Mouse (Mus musculus) liver, embryonic 14.5 days (tissue): Measurements from ENCODE around the gene Hagh. TPM values are rescaled to one million over a fixed set of nuclear protein-coding genes. Genes with fewer than 3 reads are reported as not detected.

ENCODE experiments used
- ATAC-seq: fragments of 200-750 bp; cut with Nextera tagmentation; 2 replicates; pipeline ENCODE4 v1.8.0; 2017; ENCODE audit warnings: moderate number of reproducible peaks, mild to moderate bottlenecking, moderate library complexity; ENCODE audit not compliant: insufficient read depth
- DNase-seq, 3 experiments: peaks; one replicate each; pipeline ENCODE4 v3.0.0-alpha.2; 2012 to 2013; ENCODE audit warnings: low read depth in 3 of 3, low spot score in 3 of 3
- H3K27ac ChIP-seq: fragments of 300-500 bp; sonication (generic); 2 replicates; pipeline ENCODE4 v1.5.1; 2014; ENCODE audit warnings: moderate library complexity, mild to moderate bottlenecking, control low read depth, inconsistent platforms
- H3K27me3 ChIP-seq: fragments of 300-500 bp; sonication (generic); 2 replicates; pipeline ENCODE4 v1.6.1; 2014; ENCODE audit warnings: mild to moderate bottlenecking, low read length, moderate library complexity; ENCODE audit not compliant: control insufficient read depth, insufficient read depth
- H3K36me3 ChIP-seq: fragments of 300-500 bp; sonication (generic); replicated peaks from 2 replicates; pipeline ENCODE4 v1.6.1; 2014; ENCODE audit warnings: low read depth; ENCODE audit not compliant: control insufficient read depth, insufficient read depth
- H3K4me1 ChIP-seq, 2 experiments: fragments of 200-500 bp in 1 of 2; fragments of 300-500 bp in 1 of 2; sonication (generic) in 1 of 2; replicated peaks; 2 replicates each; pipeline ENCODE4 v1.6.1; 2012 to 2014; ENCODE audit warnings: antibody characterized with exemption in 1 of 2, inconsistent platforms in 1 of 2, low read length in 1 of 2; ENCODE audit not compliant: control insufficient read depth in 2 of 2, insufficient read depth in 2 of 2
- H3K4me2 ChIP-seq: fragments of 300-500 bp; sonication (generic); 2 replicates; pipeline ENCODE4 v1.6.1; 2014; ENCODE audit warnings: low read depth, mild to moderate bottlenecking, control low read depth, moderate library complexity
- H3K4me3 ChIP-seq, 2 experiments: fragments of 200-500 bp in 1 of 2; fragments of 300-500 bp in 1 of 2; sonication (generic) in 1 of 2; 2 replicates each; pipeline ENCODE4 v1.5.1; 2012 to 2014; ENCODE audit warnings: low read depth in 2 of 2, low read length in 2 of 2, mild to moderate bottlenecking in 2 of 2, control low read depth in 1 of 2, inconsistent platforms in 1 of 2, moderate library complexity in 1 of 2; ENCODE audit not compliant: insufficient read depth in 1 of 2
- H3K9ac ChIP-seq: fragments of 300-500 bp; sonication (generic); replicated peaks from 2 replicates; pipeline ENCODE4 v1.6.1; 2014; ENCODE audit warnings: mild to moderate bottlenecking, control low read depth, moderate library complexity
- H3K9me3 ChIP-seq: fragments of 300-500 bp; sonication (generic); 2 replicates; pipeline ENCODE4 v1.6.1; 2016; ENCODE audit warnings: low read length, mixed read lengths; ENCODE audit not compliant: control insufficient read depth
- CTCF ChIP-seq: IDR thresholded peaks from 2 replicates; pipeline ENCODE4 v1.5.1; 2016; ENCODE audit warnings: antibody characterized with exemption, low read depth, control low read depth
- EP300 ChIP-seq: IDR thresholded peaks from 2 replicates; pipeline ENCODE4 v1.6.1; 2016; ENCODE audit warnings: antibody characterized with exemption, low read depth
- WGBS: fragments of 180-500 bp; shearing (Covaris S2); extraction: QIAGEN DNeasy Blood & Tissue Kit; methylation state at CpG from one replicate; pipeline ENCODE4 v1.1.7; 2014; ENCODE audit not compliant: insufficient replicate concordance; 5-methylcytosine and 5-hydroxymethylcytosine counted together
- polyA plus RNA-seq, 2 experiments: library from polyadenylated mRNA; depleted of rRNA in 1 of 2; stranded (reverse) in 1 of 2; unstranded in 1 of 2; fragments of >200 nt; fragmentation: Nextera tagmentation in 1 of 2; extraction: Ambion mirVana in 1 of 2; gene quantifications; 2 replicates each; pipeline versions ENCODE4 v1.2.1 to v1.2.3; 2012 to 2014

Hagh gene
- polyA plus RNA-seq, 2 experiments: 65.9 to 109 TPM

- Histone ChIP-seq H3K27ac (no peak overlapping the region; the same call in 1 of the 2 replicates), H3K4me2 (no peak overlapping the region), H3K9ac (no peak overlapping the region), H3K4me1 (peaks cover 17 to 26% of the 10 kb centered on the region in 2 experiments), H3K27me3 (no peaks in the 10 kb centered on the region), H3K4me3 (no peak overlapping the region), H3K36me3 (no peaks in the 10 kb centered on the region), H3K9me3 (no peaks in the 10 kb centered on the region)
- DNase-seq (peak in 1 of 3 experiments; percentile 38), ATAC-seq (peak; percentile 63; the same call in 1 of the 2 replicates)
- peak; percentile 67 for TF ChIP-seq EP300
- TF ChIP-seq CTCF: 0 out of 2 replicates have a peak, but pooled peaks have one; percentile 8
- 54% methylated on average over 5 of the region's 5 CpGs for whole genome bisulfite sequencing
Observed at GRCm38 (mm10) chr17:24815256-24815655, 24.7 kb upstream of the Hagh start.

DNA sequence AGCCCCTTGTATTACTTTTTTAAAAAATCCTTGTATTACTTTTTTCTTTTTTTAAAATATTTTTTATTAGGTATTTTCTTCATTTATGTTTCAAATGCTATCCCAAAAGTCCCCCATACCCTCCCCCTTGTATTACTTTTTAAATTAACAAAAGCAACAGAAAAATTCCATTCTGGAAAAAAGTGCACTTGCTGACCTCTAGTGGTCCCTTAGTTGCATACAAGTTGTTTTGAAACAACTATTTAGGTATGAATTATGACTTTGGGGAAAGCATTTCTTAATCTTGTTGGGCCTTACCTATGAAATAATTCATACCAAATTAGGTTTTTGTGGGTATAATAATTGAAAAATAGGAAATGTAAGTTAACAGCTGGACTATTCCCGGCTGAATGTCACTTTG lies 22.4 kb upstream of the Hagh start:
- Histone ChIP-seq H3K36me3 (no peaks in the 10 kb centered on the region), H3K4me2 (no peak overlapping the region), H3K27me3 (no peaks in the 10 kb centered on the region; the same call in 1 of the 2 replicates), H3K27ac (no peak overlapping the region), H3K9ac (no peak overlapping the region), H3K9me3 (no peaks in the 10 kb centered on the region), H3K4me3 (no peak overlapping the region), H3K4me1 (peaks cover 11% of the 10 kb centered on the region in 2 experiments)
- 23% methylated on average over 1 of the region's 1 CpGs for WGBS
- DNase-seq (no peak), ATAC-seq (no peak)
- no peak for TF ChIP-seq EP300
- peak; percentile 40; the same call in 1 of the 2 replicates for TF ChIP-seq CTCF

DNA sequence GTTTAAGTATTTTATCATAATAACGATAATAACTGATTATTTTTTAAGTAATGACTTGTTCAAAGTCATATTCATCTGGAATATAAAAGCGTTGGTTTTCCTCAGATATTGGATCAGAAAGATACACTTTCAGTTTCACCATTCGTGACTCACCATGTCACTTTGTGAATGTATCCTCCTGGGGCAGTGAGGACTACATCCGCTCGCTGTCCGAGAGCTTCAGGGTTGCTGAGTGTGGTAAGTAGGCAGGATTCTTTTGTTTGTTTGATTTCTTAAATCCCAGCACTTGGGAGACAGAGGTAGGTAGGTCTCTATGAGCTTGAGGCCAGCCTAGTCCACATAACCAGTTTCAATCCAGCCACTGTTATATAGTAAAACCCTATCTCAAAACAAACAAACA lies 21.8 kb upstream of the Hagh start:
- WGBS: 49% methylated on average over 6 of the region's 6 CpGs
- Histone ChIP-seq H3K4me3 (no peak overlapping the region), H3K27me3 (no peaks in the 10 kb centered on the region; the same call in 1 of the 2 replicates), H3K4me1 (peaks cover 5 to 7% of the 10 kb centered on the region in 2 experiments), H3K27ac (no peak overlapping the region), H3K9ac (no peak overlapping the region), H3K9me3 (no peaks in the 10 kb centered on the region), H3K36me3 (no peaks in the 10 kb centered on the region), H3K4me2 (no peak overlapping the region)
- ATAC-seq (no peak), DNase-seq (no peak)
- no peak for TF ChIP-seq EP300
- no peak for TF ChIP-seq CTCF

DNA sequence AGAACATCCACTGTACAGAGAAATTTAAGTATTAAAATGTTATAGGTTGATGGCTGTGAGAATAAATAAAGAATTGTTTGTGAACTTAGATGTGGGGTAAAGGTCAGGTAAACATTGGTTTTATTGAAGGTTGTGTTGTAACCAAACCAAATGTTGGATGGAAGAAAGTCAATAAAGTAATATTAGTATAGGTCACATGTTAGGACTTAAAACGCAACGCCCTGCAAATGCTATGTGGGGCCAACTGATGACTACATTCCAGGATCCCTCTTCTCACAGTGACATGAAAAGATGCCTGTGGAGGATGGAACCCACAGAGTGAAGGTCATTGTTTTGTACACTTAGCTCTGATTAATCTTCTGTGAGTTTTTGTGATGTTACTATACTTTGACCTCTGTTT lies 20.5 kb upstream of the Hagh start:
- no peak for TF ChIP-seq EP300
- no peak for TF ChIP-seq CTCF
- WGBS: 45% methylated on average over 2 of the region's 2 CpGs
- Histone ChIP-seq H3K27ac (no peak overlapping the region), H3K9me3 (no peaks in the 10 kb centered on the region), H3K4me1 (peaks cover 5 to 6% of the 10 kb centered on the region in 2 experiments), H3K27me3 (no peaks in the 10 kb centered on the region; the same call in none of the 2 replicates), H3K36me3 (no peaks in the 10 kb centered on the region), H3K4me3 (no peak overlapping the region), H3K9ac (no peak overlapping the region), H3K4me2 (no peak overlapping the region)
- no peak for ATAC-seq
- DNase-seq: no peak

GRCm38 (mm10) chr17:24821351-24822280 lies 18.3 kb upstream of the Hagh start:
- Histone ChIP-seq H3K4me1 (no peaks in the 10 kb centered on the region), H3K9me3 (no peaks in the 10 kb centered on the region), H3K27me3 (no peaks in the 10 kb centered on the region; the same call in none of the 2 replicates), H3K36me3 (no peaks in the 10 kb centered on the region), H3K4me3 (no peak overlapping the region), H3K4me2 (no peak overlapping the region), H3K9ac (no peak overlapping the region), H3K27ac (no peak overlapping the region)
- ATAC-seq (no peak), DNase-seq (no peak)
- 36% methylated on average over 3 of the region's 3 CpGs for WGBS
- TF ChIP-seq EP300: no peak
- TF ChIP-seq CTCF: no peak
